ENCODE assay signal across 17 mouse cellular contexts in the genomic region with DNA sequence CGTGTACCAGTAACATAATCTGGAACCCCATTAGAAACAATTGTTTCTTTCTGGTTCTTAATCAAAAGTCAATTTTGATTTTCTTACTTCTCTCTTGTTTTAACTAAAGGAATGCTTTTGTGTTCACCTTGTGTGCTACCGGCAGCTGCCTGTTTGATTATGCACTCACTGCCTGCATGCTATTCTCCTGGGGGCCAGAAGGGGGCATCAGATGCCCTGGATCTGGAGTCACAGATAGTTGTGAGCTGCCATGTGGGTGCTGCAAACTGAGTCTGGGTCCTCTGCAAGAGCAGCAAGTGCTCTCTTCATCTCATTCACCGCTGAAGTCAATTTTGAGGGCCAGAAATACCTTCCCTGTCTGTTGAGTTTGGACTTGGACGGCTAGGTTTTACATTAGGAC.
"Had no signal": no experiment of that assay in that cellular context is flagged by ENCODE, and none has a peak within 500 bp of the region (broad histone marks: within the 10 kb centered on the region; RNA-seq: fewer than 3 reads in every experiment).

No protein-coding gene starts in this region.

- H3K9me3 ChIP-seq: intestine, embryonic 15.5 days; midbrain, embryonic 13.5 days; neural tube, embryonic 15.5 days had no signal

- H3K4me3 ChIP-seq: intestine, embryonic 15.5 days; limb, embryonic 12.5 days; liver, embryonic 13.5 days; midbrain, embryonic 13.5 days; myocyte; neural tube, embryonic 15.5 days had no signal

- H3K27me3 ChIP-seq: intestine, embryonic 15.5 days; limb, embryonic 12.5 days; liver, embryonic 13.5 days; midbrain, embryonic 13.5 days; neural tube, embryonic 15.5 days had no signal

- H3K4me2 ChIP-seq: intestine, embryonic 15.5 days; limb, embryonic 12.5 days; liver, embryonic 13.5 days; midbrain, embryonic 13.5 days; neural tube, embryonic 15.5 days had no signal

- ATAC-seq: intestine, embryonic 15.5 days; midbrain, embryonic 13.5 days had no signal

- H3K4me1 ChIP-seq: intestine, embryonic 15.5 days; liver, embryonic 13.5 days; neural tube, embryonic 15.5 days had no signal

- H3K27ac ChIP-seq: intestine, embryonic 15.5 days; limb, embryonic 12.5 days; liver, embryonic 13.5 days; macrophage; midbrain, embryonic 13.5 days; neural tube, embryonic 15.5 days had no signal

- H3K9ac ChIP-seq: intestine, embryonic 15.5 days; limb, embryonic 12.5 days; liver, embryonic 13.5 days; midbrain, embryonic 13.5 days; neural tube, embryonic 15.5 days had no signal

- H3K36me3 ChIP-seq: intestine, embryonic 15.5 days; limb, embryonic 12.5 days; liver, embryonic 13.5 days; midbrain, embryonic 13.5 days; neural tube, embryonic 15.5 days had no signal

- DNase-seq: kidney, adult 18-20 months; kidney, postnatal 10 days; kidney, postnatal 4 days; liver; liver, embryonic 13.5 days; lung, adult 2 months; lung, postnatal 14 days; right cerebral cortex, adult 18-20 months; right cerebral cortex, postnatal 25 days; thymus, adult 18-20 months; thymus, postnatal 14 days had no signal
